Mouse (Mus musculus): ENCODE measurements at regions not wholly inside any gene's neighbourhood (a gene's known extent, or its start where the extent isn't known, plus 50 kb on each side); places are given as distances from the start of the nearest gene placed in this dataset.

GRCm38 (mm10) chr5:39325399-39325798 lies 429.9 kb downstream of the Hs3st1 start:
- no peaks in the 10 kb centered on the region; the same call in 1 of the 2 replicates for H3K9me3 ChIP-seq (replicated peaks; ENCODE audit: insufficient read depth, low read length)
- H3K9ac ChIP-seq (ENCODE audit: control insufficient read depth, low read depth, low read length, poor library complexity, severe bottlenecking), result no peak overlapping the region
- H3K4me3 ChIP-seq (ENCODE audit: control insufficient read depth in 1 of 2, insufficient read depth in 1 of 2, low read depth in 2 of 2, low read length in 2 of 2), result no peak overlapping the region
- TF ChIP-seq NELFE (IDR thresholded peaks at IDR 0.05; ENCODE audit: low read depth, low read length) (no peak), MAFK (IDR thresholded peaks at IDR 0.05; ENCODE audit: borderline replicate concordance, low read depth, low read length) (no peak), ZKSCAN1 (IDR thresholded peaks at IDR 0.05; ENCODE audit: low read depth, low read length) (no peak), POLR2AphosphoS5 (IDR thresholded peaks at IDR 0.05; ENCODE audit: borderline replicate concordance, low read depth, low read length) (no peak), MAZ (IDR thresholded peaks at IDR 0.05; ENCODE audit: low read depth, low read length) (no peak), KAT2A (conservative IDR thresholded peaks at IDR 0.05; ENCODE audit: low read depth, low read length) (no peak), MAX (IDR thresholded peaks at IDR 0.05; ENCODE audit: low read length) (no peak), NRF1 (IDR thresholded peaks at IDR 0.05; ENCODE audit: insufficient read depth, low read depth, low read length, poor library complexity, severe bottlenecking) (no peak)
- H3K27ac ChIP-seq (ENCODE audit: control insufficient read depth, low read depth, low read length), result no peak overlapping the region
- no peaks in the 10 kb centered on the region for H3K27me3 ChIP-seq (ENCODE audit: control insufficient read depth in 1 of 2, insufficient read depth in 2 of 2, low read length in 2 of 2)
- no peaks in the 10 kb centered on the region for H3K4me1 ChIP-seq (ENCODE audit: control insufficient read depth in 1 of 2, insufficient read depth in 2 of 2, low read length in 2 of 2)
- no peaks in the 10 kb centered on the region for H3K79me2 ChIP-seq (ENCODE audit: control insufficient read depth, insufficient read depth, low read length, poor library complexity)
- no peaks in the 10 kb centered on the region for H3K36me3 ChIP-seq (ENCODE audit: control insufficient read depth in 1 of 2, insufficient read depth in 2 of 2, low read length in 2 of 2)
- no peak for DNase-seq (ENCODE audit: low read depth, low spot score)

- Histone ChIP-seq H3K27me3 (ENCODE audit: control insufficient read depth in 1 of 2, insufficient read depth in 2 of 2, low read length in 2 of 2) (no peaks in the 10 kb centered on the region; a peak in 1 of 4 replicates), H3K27ac (ENCODE audit: control insufficient read depth, low read depth, low read length) (no peak overlapping the region), H3K36me3 (ENCODE audit: control insufficient read depth in 1 of 2, insufficient read depth in 2 of 2, low read length in 2 of 2) (no peaks in the 10 kb centered on the region), H3K79me2 (ENCODE audit: control insufficient read depth, insufficient read depth, low read length, poor library complexity) (no peaks in the 10 kb centered on the region), H3K9me3 (replicated peaks; ENCODE audit: insufficient read depth, low read length) (no peaks in the 10 kb centered on the region), H3K4me3 (ENCODE audit: control insufficient read depth in 1 of 2, insufficient read depth in 1 of 2, low read depth in 2 of 2, low read length in 2 of 2) (no peak overlapping the region), H3K4me1 (ENCODE audit: control insufficient read depth in 1 of 2, insufficient read depth in 2 of 2, low read length in 2 of 2) (no peaks in the 10 kb centered on the region), H3K9ac (ENCODE audit: control insufficient read depth, low read depth, low read length, poor library complexity, severe bottlenecking) (no peak overlapping the region)
- DNase-seq (ENCODE audit: low read depth, low spot score), result no peak
- TF ChIP-seq MAX (IDR thresholded peaks at IDR 0.05; ENCODE audit: low read length), result no peak
- no peak for TF ChIP-seq KAT2A (conservative IDR thresholded peaks at IDR 0.05; ENCODE audit: low read depth, low read length)
- no peak for TF ChIP-seq SIN3A (IDR thresholded peaks at IDR 0.05; ENCODE audit: low read length)
- TF ChIP-seq EP300 (IDR thresholded peaks at IDR 0.05; ENCODE audit: low read depth in 1 of 2, low read length in 2 of 2), result no peak
- no peak for TF ChIP-seq ZNF384 (IDR thresholded peaks at IDR 0.05; ENCODE audit: low read depth, low read length)
Observed at GRCm38 (mm10) chr5:39316478-39316877, 438.8 kb downstream of the Hs3st1 start.

GRCm38 (mm10) chr5:39311211-39311610 lies 434.6 kb upstream of the Clnk start:
- Histone ChIP-seq H3K9me3 (replicated peaks; ENCODE audit: insufficient read depth, low read length) (no peaks in the 10 kb centered on the region), H3K4me1 (ENCODE audit: control insufficient read depth in 1 of 2, insufficient read depth in 2 of 2, low read length in 2 of 2) (no peaks in the 10 kb centered on the region), H3K27me3 (ENCODE audit: control insufficient read depth in 1 of 2, insufficient read depth in 2 of 2, low read length in 2 of 2) (no peaks in the 10 kb centered on the region; a peak in 1 of 4 replicates), H3K9ac (ENCODE audit: control insufficient read depth, low read depth, low read length, poor library complexity, severe bottlenecking) (no peak overlapping the region), H3K27ac (ENCODE audit: control insufficient read depth, low read depth, low read length) (no peak overlapping the region), H3K36me3 (ENCODE audit: control insufficient read depth in 1 of 2, insufficient read depth in 2 of 2, low read length in 2 of 2) (no peaks in the 10 kb centered on the region), H3K4me3 (ENCODE audit: control insufficient read depth in 1 of 2, insufficient read depth in 1 of 2, low read depth in 2 of 2, low read length in 2 of 2) (no peak overlapping the region), H3K79me2 (ENCODE audit: control insufficient read depth, insufficient read depth, low read length, poor library complexity) (no peaks in the 10 kb centered on the region)
- no peak for DNase-seq (ENCODE audit: low read depth, low spot score)
- no peak for TF ChIP-seq POLR2AphosphoS2 (IDR thresholded peaks at IDR 0.05; ENCODE audit: low read length)
- TF ChIP-seq POLR2AphosphoS5 (IDR thresholded peaks at IDR 0.05; ENCODE audit: borderline replicate concordance, low read depth, low read length), result peak; percentile 78; the same call in 1 of the 2 replicates
